Mouse (Mus musculus) v-Abl transformed pro-B cells (cell line): ENCODE measurements around the gene Cacna2d2.

Experiments
- in situ Hi-C, 2 experiments: fragments of 400-800 bp; cut with MboI; formaldehyde crosslinking; loops; one replicate each; pipeline ENCODE4 v1.15.1; 2025; ENCODE audit not compliant: unreplicated experiment in 2 of 2

The Cacna2d2 gene

DNA sequence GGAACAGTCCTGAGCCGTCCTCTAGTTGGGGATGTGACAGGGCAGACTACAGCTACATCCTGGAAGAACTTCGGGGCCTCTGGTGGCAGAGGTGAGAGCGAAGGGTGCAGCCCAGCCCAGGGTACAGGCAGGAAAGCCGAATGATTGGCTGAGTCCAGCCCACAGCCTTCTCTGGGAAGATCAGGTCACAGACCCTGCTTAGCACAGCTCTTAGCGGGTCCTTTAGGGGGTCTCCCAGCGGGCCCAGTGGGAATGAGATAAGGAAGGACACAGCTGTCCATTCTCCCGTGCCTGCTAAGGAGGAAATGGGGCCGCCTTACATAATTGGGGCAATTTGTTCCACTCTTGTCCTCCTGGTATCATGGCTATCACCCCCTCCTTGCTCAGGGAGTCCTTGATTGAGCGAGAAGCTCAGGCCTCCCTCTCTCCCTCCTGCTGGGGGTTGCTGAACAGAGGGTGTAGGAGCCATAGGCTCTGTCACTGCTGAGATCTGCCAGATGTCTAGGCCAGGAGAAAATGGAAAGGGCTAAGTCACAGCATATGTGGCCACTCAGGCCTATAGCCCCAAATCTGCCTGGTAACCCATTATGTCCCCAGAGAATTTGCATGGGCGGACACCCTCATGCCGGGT, 52.6 kb downstream of the Cacna2d2 start:
- in situ Hi-C loops, result no loop called here

DNA sequence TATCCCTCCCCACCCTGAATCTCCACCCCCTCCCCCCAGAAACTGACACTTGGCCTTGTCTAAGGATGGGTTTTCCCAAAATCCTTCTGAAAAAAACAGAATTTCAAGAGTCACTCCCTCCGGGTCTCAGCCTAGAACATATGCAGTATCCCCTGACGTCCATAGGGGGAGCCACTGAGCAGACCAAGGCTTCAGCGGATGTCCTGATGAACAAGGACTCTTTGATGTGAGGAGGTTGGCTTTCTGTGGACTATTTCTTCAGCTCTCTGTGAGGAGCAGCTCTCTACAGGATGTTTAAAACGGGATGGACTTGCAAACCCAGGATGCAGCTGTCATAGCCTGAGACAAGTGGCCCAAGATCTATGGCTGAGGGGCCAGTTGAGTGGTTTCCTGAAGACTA, 53.1 kb downstream of the Cacna2d2 start:
- in situ Hi-C loops, result no loop called here

DNA sequence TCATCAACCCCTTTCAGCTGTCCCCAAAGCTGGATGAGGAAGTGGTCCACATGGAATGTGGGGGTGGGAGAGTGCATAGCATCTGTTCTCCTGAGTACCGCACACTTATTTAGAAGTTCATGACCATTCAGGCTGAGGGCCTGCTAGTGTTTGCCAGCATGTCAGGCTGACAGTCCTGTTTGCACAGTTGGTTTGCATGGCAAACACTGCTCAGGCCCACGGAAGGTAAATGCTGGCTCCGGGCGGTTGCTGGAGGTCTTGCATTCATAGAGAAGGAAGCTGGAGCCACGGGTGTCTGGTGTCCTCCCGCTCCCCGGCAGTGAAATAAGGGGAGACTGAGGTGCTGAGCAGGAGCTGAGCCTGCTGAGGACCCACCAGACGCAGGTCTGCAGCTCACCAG, 53.7 kb downstream of the Cacna2d2 start:
- in situ Hi-C loops, result no loop called here

DNA sequence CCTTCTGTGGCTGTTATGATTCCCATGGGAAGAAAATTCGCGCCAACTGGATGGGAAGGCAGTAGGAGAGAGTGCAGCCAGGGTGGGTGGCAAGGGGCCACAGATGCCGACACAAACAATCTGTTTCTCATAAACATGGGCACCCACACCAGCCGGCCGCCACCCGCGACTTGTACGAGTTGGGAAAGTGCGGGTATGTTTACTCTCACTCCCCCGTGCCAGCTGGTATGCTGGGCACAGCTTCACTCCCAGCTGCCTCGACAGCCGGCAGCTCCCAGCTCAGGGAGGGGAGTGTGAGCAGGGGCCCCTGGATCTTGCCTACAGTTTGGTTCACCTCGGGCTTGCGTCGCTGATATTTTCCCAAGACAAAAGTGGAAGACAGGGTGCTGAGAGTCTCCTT, 57.3 kb downstream of the Cacna2d2 start:
- in situ Hi-C loops, result no loop called here

DNA sequence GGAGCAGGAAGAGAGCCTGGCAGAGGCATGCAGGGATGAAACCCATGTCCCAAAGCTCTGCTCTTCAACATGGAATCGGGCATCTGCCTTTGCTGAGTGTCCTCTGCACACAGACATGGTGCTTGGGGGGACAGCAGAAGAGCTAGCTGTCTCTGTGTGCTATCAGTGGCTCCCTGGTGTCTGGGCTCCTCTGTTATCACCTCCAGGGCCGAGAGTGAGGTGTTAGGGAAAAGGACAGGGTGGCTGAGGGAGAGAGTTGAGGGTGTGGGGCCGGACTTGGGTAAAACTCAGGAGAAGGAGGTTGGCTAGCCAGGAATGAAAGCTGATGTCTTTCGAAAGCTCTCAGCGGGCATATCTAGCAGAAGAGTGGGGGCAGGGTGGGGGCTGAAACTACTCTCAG, 63.5 kb downstream of the Cacna2d2 start:
- in situ Hi-C loops, result no loop called here

DNA sequence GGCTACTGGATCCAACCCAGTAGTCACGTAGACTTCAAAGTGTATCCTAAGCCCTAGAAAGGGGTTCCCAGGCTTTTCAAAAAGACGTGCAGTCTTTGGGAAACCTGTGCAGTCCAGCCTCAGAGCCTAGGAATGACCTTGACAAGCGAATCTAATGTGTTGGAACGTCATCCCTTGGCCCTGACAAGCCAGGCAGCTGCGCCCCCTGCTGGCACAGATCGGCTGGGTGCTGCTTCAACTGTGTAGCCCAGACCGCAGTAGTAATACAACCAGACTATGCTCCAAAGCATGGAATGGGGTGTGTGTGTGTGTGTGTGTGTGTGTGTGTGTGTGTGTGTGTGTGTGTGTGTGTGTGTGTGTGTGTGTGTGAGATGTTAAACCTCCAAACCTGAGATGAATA, 64.1 kb downstream of the Cacna2d2 start:
- in situ Hi-C loops, result no loop called here

DNA sequence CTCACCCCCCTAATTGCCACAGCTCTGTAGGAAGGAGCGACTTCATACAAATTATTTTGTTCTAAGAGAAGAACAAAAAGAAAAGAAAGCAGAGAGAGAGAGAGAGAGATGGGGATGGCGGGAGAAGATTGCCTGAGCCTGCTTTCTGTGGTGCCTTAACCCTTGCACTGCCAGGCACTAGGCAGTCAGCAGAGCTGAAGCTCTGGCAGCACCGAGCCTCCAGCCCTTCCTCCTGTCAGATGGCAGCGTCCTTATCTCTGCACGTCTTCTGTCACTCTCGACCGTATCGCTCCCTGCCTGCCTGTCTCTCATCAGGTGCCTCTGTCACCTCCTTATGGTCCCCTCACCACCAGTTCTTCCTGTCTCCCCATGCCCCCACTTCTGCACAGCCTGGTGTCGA, 64.7 kb downstream of the Cacna2d2 start:
- in situ Hi-C loops, result no loop called here

DNA sequence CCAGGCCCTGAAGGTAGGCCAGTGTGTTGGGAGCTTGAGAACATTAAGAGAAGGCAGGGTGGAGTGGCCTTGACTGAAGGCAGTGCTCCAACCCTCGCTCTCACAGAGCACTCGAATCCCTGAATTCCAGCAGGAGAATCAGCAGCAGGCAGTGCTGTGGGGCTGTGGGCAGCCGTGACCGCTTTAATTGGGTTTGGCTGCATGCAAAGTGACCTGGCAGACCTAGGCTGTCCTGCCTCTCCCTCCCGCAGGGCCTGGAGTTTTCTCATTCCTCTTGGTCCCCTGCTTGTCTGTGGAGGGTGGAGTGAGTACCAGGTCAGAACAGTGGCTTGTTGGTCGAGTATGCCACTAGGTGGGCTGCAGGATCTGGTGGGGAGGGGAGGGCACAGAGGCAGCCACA, 66.2 kb downstream of the Cacna2d2 start:
- in situ Hi-C loops, result no loop called here

DNA sequence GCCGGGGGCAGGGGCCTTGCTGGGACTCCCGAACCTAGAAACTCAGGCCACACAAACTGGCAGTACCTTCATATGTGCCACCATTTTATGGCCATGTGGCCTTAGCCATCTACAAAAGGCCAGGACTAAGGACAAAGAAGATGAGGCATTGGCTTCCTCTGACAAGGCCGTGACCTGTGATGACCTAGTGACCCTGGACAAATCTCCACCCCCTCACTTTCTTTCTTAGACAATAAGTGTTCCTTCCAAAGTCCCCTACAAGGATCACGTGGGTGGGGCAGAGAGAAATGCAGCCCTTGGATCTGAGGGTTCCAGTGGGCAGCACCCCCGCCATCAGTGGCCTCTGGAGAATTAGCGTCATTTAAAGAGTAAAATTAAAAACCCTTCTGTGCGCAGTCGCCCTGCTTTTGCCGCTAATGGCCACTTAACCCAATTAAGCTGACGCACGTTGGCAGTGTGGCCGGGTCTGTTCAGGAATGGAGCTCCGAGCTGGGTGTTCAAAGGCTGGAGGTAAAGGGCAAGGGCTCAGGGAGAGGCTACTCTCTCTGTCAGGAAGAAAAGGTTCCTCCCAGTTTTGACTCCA, 69.9 kb downstream of the Cacna2d2 start:
- in situ Hi-C loops, result no loop called here

DNA sequence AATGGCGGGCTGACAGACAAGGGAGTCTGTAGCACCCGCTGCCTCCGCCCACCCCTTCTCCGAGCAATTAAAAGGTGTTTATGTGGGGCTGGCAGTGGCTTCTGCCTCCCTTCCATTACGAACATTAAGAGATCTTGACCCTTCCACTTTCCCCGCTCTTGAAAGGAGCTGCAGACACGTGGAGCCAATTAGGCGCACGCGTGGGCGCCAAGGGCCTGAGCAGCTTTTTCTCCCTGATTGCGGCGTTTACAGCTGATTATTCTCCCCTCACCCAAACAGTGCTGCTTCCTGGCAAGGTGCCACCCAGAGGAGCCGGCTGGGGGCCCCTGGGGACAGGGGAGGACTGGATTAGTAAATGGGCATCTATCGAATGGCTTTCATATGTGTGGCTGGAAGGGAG, 71.0 kb downstream of the Cacna2d2 start:
- in situ Hi-C loops, result no loop called here

DNA sequence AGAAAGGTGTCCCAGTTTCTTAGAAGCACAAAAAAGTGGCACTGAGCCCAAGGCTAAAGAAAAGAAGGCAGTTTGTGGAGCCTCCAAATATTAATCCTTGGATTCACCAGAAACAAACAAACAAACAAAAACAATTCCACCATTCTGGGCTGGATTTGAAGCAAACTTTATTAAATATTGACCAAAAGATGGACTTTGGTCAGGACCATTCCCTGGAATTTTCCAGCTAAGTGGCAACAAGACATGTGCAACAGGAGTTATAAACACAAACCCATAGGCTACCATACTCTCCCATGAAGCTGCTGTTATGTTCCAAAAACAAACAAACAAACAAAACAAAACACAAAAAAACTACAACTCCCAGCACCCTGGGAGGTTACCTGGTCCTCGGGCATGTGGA, 74.6 kb downstream of the Cacna2d2 start:
- in situ Hi-C loops, result no loop called here

DNA sequence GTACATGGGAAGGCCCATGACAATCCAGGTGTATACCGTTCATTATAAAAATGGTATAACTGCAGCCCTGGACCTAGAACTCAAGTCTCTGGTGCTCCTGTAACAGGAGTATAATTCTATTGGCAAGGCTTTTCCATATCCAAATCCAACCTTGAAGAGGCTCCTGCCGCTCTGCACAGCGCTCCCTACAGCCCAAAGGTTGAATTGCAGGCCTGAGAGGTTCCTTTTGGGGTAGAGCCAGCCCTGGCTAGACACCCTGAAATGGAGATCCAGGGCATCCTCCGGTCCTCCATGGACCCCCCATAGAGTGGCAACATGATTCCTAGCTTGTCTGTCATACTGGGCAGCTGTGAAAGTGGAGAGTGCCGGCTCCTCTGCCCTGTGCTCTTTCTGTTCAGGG, 79.6 kb downstream of the Cacna2d2 start:
- in situ Hi-C loops, result loop anchor here in 1 of 2 experiments (25.0 kb wide), 1 partner anchor 817 kb away; the partner anchor contains the start of gene Grm2

DNA sequence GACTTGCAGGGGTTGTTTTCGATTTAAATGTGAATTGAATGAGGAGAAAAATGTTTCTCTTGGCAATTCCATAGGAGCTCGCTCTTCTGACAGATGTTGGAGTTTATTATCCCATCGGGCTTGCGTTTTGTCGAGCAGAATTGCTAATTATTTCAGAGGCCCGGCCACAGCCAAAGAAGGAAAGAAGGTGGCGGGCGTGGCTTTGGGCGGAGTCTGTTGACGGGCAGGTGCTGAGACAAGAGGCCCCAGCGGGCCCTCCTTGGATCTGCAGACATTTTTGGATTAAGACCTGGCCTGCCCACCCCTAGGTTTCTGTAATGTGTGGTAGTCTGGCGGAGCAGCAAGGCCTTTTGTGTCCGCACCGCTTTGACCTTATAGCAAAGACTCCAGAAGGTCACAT, 80.2 kb downstream of the Cacna2d2 start:
- in situ Hi-C loops, result loop anchor here in 1 of 2 experiments (25.0 kb wide), 1 partner anchor 817 kb away; the partner anchor contains the start of gene Grm2

DNA sequence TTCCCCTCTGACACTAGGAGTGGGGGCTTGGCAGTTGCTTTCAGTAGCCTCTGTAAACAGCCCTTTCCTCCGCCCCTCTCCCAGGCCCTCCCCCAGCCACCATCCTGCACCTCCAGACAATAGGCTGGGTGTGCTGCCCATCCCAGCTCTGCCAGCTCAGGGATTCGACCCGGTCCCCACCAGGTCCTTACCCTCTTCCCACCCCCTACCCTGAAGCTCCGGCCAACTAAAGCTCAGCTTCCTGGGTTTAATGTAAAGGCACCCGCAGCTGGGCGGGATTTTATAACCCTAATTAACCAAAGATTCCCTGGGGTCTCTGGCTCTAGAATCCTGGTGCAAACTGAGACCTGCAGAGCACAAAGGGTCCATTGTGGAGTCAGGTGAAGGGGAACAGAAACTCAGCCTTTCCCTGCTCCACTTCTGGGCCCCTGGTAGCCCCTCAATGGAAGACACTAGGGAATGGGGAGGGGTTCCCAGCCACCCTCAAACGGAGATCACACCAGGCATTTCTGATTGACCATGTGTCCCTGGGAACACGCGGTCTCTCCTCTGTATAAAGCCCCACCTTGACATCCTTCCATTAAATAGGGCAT, 81.2 kb downstream of the Cacna2d2 start:
- in situ Hi-C loops, result loop anchor here in 1 of 2 experiments (25.0 kb wide), 1 partner anchor 818 kb away; the partner anchor contains the start of gene Grm2

DNA sequence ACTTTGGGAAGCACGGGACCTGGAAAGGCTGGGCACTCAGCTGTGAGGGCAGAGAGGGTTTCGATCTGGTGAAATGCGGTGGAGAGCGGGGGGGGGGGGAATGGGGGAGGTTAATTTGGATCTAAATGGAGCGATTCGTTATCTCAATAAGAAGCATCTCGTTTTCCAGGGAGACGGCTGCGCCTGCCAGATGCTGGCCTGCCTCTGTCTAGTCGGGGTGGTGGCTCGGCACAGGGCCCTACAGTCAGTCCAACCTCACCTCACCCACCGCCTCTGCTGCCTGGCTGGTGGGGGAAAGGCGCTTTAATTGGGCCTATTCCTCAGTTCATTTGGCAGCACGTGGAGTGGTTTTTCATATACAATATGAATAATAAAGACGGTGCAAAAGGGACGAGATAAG, 81.9 kb downstream of the Cacna2d2 start:
- in situ Hi-C loops, result loop anchor here in 1 of 2 experiments (25.0 kb wide), 1 partner anchor 819 kb away; the partner anchor contains the start of gene Grm2

DNA sequence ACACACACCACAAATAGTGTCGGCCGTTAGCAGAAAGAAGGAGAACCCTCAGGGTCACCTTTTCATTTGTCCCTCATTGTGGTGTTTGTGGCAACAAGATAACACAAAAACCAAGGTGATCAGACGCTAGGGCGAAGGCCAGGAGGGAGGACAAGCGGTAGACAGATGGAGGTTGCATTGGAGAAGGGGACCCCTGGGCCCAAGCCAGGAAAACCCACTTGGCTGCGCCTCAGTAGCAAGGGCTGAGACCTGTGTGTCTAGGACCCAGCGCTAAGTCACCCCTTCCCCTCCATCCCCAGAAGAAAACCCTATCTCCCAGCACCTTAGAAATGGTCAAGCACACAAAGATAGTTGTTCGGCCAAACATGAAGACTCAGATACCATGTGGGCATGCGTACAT, 82.6 kb downstream of the Cacna2d2 start:
- in situ Hi-C loops, result loop anchor here in 1 of 2 experiments (25.0 kb wide), 1 partner anchor 820 kb away; the partner anchor contains the start of gene Grm2

DNA sequence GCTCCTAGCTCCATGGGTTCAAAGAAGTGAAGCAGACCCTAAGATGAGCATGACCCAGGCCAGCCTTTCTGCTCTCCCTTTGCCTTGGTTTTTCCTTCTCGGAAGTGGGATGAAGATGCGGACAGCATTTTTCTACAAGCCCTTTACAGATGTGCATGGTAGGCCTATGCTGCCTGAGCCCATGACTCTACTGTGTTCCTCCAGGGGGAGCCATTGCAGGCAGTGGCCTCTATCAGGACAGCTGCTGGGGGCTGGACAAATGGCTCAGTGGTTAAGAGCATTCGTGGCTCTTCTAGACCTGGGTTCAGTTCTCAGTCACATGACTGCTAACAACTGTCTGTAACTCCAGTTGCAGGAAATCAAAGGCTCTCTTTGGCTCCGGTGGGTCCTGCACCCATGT, 83.4 kb downstream of the Cacna2d2 start:
- in situ Hi-C loops, result loop anchor here in 1 of 2 experiments (25.0 kb wide), 1 partner anchor 820 kb away; the partner anchor contains the start of gene Grm2

DNA sequence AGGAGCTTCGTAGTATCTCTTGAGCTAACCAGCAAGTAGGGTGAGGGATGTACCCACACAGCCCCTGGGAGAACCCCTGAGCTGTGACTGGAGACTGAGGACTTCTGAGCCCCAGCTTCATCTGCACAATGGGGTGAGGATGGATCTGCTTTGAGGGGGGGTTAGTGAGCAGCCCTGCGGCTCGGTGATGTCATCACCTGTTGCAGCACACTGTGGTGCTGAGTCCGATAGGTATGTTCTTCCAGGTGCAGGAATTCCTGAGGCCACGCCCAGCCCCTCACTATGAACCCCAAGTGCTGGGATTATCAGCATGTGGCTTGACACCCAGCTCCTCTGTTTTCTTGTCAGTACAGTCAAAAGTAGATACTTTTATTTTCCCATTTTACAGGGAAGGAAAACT, 84.3 kb downstream of the Cacna2d2 start:
- in situ Hi-C loops, result loop anchor here in 1 of 2 experiments (25.0 kb wide), 1 partner anchor 821 kb away; the partner anchor contains the start of gene Grm2

DNA sequence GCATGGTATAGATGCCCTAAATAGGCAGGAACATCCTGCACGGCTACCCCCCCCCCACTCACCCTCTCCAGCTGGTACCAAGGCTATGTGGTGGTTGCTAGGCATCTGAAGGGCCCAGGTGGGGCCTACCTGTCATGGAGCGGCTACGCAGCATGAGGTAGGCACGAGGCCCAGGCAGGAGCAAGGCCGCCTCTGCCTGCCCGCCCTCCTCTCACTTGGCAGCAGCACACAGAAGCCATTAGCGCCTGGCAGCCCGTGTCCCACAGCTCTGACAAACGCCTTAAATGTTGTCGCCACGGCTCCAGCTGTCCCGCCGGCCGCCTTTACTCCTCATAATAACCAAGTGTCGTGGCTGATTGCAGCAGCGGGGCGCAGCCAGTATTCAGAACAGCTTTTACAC, 84.9 kb downstream of the Cacna2d2 start:
- in situ Hi-C loops, result loop anchor here in 1 of 2 experiments (25.0 kb wide), 1 partner anchor 822 kb away; the partner anchor contains the start of gene Grm2

DNA sequence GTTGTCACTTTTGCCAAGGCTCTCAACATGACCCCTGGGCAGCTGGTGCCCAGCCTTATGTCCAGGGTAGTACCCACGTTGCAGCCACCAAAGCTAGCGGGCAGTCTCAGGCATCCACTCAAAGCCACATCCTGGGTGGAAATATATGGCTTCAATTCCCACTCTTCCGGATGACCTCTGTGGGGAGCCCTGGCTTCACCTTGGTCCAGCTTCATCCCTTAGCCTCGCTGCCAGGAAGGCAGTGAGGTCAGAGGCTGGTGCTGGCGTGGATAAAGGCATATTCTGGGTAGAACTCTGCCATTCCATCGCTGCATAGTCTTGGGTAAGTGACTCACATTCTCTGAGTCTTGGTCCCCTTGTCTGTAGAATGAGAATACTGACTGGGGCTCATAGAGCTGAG, 85.4 kb downstream of the Cacna2d2 start:
- in situ Hi-C loops, result loop anchor here in 1 of 2 experiments (25.0 kb wide), 1 partner anchor 822 kb away; the partner anchor contains the start of gene Grm2

DNA sequence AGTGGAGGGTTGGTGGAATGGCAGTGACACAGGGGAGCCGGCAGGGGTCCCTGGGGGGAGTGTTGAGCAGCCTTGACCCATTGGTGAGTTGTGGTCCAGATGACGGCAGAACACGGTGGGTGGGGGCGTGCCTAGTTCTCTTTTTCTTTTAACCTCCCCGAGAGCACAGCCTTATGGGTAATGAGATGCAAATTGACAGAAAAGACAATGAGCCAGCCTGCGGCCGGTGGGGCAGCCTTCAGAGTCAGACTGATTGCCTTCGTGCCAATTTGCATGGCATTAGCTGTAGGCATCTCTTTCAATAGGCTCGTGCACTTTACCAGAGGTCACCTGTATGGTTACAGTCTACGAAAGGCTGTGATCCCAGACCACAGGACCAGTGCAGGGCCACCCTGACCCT, 86.7 kb downstream of the Cacna2d2 start:
- in situ Hi-C loops, result loop anchor here in 1 of 2 experiments (25.0 kb wide), 1 partner anchor 824 kb away; the partner anchor contains the start of gene Grm2
